Mouse (Mus musculus): ENCODE measurements at regions not wholly inside any gene's neighbourhood (a gene's known extent, or its start where the extent isn't known, plus 50 kb on each side); places are given as distances from the start of the nearest gene placed in this dataset.

DNA sequence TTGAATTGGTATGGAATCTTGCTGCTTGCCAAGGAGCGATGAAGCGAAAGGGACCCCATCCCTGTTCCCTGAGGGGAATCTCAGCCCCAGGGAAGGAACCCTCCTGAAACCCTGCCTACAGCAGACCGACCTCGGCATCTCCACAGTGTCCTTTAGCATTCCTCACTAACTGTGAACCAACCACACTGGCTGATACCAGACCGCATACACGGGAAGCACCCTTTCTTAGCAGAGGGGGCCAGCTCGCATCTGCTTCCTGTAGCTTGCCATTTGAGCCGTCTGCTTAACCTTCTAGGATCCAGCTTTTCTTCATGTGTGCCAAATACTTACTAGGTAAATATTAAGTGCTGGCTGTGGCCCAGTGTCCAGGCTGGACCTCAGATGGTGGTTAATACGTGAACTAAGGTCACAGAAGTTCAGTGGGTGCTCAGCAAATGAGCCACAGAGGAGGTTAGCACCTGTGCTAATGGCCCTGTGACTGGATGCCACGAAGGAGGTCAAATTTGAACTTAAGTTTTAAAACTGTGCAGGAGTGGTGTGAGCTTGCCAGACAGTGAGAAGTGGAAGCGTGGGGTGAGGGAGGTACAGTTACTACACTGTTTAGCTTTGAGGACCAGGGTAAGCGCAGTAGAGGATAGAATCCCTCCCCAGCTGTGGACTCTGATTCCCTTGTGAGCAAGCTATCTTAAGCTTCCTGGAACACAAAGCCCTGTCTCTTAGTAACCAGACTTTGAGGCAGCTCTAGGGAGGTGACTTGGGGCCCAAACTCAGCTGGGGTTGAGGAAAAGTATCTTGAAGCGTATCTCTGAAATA, 361.6 kb upstream of the Cdh4 start:
- no peak for TF ChIP-seq POLR2A (IDR thresholded peaks at IDR 0.05; ENCODE audit: control insufficient read depth, low read depth, low read length)
- TF ChIP-seq CTCF (IDR thresholded peaks at IDR 0.05; ENCODE audit: control insufficient read depth, insufficient read depth, insufficient replicate concordance, low read depth, low read length), result no peak
